Mouse (Mus musculus) gastrocnemius, postnatal 4 days (tissue): Measurements from ENCODE around the gene Pnpla5. TPM values are rescaled to one million over a fixed set of nuclear protein-coding genes. Genes with fewer than 3 reads are reported as not detected.
A peak's percentile ranks its signal among the peaks of the same experiment; 100 is the strongest.
"Not testable (repeated sequence)": the region's sequence is repeated elsewhere in the genome, so short reads cannot be mapped to it uniquely, and the experiment has no call there.

Experiments
- DNase-seq, 2 experiments: peaks; one replicate each; pipeline ENCODE4 v3.0.0; 2021 to 2022; ENCODE audit warnings: low spot score in 2 of 2, mixed read lengths in 2 of 2
- long read RNA-seq, 2 experiments: library from polyadenylated mRNA; stranded (forward); transcript quantifications; one replicate each; pipeline ENCODE4 v2.0.0; 2021
- total RNA-seq, 2 experiments: library from RNA; stranded (reverse); gene quantifications; 2 replicates each; pipeline ENCODE4 v1.2.3; 2021

The Pnpla5 gene
- not detected for total RNA-seq
- long read RNA-seq, experiment 1: 0 reads
- long read RNA-seq, experiment 2: 0 reads

DNA sequence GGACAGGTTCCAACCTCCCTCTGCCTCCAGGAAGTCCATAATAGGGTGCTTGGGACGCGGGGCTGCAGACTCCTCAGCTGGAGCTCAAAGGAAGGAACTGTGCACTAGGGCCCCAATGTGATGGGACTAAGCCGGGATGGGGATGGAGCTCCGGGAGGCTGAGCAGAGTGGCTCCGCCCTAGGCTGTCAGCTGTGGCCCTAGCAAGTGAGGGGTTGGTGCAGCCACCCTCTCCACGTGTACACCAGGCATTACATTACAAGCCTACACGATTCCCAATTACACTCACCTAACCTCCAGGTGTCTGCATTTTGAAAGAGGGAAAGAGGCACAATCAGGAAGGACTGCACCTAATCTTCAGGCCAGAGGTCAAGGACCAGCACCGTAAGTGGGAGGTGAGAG lies at the start of gene Pnpla5:
Gene Pnpla5, minus strand, starts transcription at position 101 of the 400 bp plus-strand sequence.
- DNase-seq: no peak

DNA sequence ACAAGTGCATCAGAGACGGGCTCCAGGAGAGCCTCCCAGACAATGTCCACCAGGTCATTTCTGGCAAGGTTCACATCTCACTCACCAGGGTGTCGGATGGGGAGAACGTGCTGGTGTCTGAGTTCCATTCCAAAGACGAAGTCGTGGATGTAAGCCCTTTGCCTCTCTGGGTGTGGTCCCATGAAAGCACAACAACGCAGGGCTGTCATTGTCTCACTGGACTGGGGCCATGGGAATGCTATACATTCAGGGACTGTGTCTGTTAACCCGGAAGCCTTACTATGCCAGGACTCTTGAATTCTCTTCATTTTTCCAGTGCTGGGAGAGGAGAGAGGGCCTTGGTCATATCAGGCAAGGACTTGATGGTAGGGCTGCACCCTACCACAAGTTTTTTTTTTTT lies 48.2 kb upstream of the Pnpla5 start:
- no peak for DNase-seq

DNA sequence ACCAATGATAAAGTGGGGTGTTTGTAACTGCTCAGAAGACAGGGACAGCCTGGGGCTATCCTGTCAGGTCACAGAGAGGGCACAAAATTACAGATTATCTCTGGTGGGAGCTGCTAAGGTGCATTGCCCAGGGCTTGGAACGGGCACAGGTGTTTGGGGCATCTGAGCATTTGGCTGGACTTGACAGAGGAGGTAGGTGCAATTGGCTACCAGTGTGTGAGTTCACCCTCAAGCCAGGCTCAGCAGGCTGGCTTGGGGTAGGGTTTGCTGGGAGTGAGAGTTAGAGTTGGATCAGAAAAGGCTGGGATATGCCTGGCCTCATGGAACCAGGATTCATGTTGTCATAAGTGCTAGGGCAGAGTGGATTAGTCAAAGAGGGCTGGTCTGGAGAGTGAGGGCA lies 46.5 kb upstream of the Pnpla5 start:
- DNase-seq: no peak

DNA sequence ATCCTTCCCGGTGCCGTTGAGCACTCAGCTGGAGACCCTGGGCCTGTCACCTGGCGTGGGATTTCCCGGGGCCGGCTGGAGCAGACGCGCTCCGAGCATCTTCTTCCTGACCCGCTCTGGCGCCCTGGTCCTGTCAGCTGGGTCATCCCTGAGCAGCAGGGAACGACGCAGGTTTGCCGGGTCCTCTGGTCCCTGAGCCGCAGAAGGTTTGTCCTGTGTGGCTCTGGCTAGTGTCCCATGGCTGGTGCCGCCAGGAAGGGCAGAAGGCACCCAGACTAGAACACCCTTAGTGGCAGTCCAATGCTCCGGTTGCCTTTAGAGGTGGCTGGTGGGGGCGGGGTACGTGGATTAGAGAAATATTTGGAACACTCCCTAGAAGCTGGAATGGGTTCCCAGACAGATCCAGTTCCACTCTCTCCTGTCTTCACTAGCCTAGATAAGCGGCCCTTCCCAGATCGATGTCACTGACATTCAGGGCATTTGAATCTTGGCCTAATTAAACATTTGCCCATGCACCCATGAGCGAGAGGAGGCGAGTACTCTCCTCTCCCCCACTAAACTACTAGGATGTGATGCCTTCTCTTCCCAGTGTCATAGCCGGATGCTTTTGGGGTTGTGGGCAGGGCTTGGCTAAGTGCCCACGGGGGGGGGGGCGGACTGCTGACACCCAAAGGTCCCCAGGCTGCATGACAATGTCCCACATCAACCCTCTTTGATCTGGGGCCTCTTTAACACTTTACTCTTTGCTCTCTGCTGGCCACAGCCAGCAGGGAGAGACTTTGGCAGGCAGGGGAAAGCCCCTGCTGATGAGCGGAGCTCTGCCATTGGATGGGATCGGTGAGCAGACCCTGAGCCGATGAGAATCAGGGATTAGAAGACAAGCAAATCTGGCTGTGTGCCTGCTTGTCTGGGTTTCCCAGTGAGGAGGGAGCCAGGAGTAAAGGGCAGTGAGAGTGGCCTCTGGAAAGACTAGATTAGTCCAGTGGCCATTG lies 45.5 kb upstream of the Pnpla5 start:
- DNase-seq: peak in 1 of 2 experiments; percentile 25

DNA sequence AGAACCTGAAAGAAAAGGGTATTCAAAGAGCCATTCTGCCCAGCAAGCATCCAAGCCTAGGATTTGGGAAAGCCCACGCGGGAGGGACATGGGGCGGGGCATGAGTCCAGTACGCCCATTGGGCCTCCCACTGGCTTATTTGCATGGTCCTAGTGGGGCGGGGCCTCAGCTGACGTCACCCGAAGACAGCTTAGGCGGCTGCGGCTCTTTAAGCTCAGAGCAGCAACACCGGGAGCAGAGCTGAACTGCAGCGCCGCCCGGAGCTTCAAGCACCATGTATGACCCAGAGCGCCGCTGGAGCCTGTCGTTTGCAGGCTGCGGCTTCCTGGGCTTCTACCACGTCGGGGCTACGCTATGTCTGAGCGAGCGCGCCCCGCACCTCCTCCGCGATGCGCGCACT lies 44.6 kb upstream of the Pnpla5 start, which contains the start of gene Pnpla3:
Gene Pnpla3, plus strand, starts transcription at position 238 of the 400 bp plus-strand sequence.
- DNase-seq: peak; percentile 87 to 93

DNA sequence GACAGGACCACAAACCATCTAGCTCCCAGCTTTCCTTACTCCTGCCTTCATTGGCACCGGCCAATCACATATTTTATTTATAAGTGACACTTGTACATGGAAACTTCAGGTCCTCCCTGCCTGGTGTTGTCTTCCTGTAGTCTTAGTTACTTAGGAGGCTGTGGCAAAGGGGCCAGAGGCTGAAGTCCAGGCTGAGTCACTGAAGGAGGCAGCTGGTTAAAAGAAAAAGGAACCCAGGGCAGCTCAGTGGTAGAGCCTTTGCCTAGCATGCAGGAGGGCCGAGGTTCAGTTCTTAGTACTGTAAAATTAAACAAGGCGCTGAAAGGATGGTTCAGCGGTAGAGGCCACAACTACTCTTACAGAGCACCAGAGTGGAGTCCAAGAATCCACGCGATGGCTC lies 43.8 kb upstream of the Pnpla5 start:
- no peak for DNase-seq

DNA sequence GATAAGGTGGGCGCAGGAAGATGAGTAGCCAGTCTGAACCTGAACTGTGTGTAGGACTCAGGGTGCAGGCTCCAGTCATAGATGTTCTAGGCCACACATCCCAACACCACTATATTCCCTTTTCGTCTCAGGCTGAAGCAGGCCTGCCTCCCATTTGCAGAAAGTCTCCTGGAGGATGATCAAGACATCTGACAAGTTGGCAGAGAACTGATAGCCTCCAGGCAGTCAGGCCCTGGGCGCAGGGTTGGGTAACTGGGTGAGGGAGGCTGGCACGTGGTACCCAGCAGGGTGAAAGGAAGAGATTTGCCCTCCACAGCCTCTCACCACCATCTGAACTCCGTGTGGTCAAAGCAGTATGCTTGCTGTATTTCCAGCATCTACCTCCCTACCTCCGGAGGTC lies 38.9 kb upstream of the Pnpla5 start:
- no peak for DNase-seq

DNA sequence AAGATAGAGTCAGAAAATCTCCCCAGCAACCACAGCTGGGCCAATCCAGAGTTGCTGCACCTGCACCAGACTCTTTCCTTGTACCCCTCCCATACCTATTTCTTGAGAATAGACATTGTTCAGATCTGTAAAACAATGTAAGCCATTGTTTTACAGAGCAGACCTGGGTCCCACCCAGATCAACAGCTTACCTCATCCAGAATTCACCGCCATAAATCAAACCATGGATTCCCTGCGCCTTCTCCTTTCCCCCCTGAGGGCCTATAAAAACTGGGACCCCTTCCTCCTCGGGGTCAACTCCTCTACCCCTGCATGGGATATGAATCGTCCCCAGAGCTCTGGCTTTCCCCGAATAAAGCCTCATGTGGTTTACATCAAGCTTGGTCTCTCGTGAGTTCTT lies 34.6 kb upstream of the Pnpla5 start:
- DNase-seq: not testable (repeated sequence)

DNA sequence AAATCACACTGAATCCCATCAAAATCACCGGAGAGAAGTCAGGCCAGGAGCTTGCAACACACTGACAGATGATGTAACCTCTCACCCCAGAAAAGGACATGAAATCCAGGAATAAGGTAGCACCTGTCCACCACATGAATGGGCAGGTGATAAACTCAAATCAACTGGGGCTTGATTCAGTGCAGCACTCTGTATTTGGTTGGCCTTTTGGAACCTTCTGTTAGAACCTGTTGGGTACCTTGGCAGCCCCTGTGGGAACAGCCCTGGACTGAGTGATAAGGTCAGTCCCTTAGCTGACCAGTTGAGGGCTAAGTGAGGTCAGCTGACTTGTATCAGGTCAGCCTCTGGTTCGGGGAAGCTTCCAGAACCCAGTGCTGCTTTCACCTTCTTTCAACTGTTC lies 33.2 kb upstream of the Pnpla5 start:
- DNase-seq: no peak

DNA sequence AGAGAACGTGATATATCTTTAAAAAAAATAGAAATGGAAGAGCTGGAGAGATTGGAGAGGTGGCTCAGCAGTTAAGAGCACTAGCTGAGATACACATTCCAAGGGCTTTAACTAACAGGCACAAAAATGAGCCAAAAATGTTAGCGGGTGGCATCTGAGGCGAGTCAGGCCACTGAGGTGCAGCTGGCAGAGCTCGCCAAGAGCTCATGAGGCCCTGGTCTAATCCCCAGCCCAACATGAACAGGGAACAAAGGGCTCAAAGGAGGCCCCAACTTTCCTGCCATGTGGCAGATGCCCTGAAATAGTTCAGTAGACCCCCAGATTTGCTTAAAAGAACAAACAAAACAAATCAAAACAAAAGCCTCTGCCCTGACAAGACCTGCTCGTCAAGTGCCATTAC lies 18.0 kb upstream of the Pnpla5 start:
- no peak for DNase-seq

DNA sequence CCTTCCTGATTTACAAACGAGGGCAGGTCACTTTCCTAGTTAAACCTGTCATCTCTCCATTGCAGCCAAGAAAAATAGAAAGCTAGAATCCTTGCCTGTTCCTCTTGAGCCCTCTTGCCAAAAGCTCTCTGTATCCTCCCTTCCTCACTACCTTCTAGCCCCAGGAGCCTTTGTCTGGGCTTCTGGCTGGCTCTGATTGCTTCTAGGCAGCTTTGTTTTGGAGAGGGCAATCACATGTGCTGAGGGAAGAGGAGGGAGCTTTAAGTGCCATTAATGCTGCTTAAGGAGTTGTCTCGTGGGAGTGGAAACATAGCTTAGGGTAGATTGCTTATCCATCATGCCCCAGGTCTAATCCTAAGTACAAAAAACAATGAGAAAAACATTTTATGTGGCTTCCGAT lies 17.1 kb upstream of the Pnpla5 start:
- no peak for DNase-seq

DNA sequence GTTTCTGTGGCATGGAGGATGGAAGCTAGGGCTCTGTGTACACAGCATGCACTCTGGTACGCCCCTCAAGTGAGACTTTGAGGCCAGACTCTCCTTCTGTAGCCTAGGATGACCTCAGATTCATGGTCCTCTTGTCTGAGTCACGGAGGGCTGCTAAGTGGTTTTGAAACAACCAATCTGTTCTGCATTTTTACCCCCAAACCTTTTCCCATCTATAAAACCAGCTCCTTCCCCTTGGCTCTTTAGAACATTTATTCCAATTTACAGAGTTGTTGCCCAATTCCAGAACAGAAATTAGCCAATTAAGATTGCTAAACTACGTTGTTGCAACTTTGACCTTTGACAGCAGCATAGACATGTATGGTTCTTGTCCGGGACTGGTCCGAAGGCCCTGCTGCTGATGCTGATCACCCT lies 16.6 kb upstream of the Pnpla5 start:
- no peak for DNase-seq

DNA sequence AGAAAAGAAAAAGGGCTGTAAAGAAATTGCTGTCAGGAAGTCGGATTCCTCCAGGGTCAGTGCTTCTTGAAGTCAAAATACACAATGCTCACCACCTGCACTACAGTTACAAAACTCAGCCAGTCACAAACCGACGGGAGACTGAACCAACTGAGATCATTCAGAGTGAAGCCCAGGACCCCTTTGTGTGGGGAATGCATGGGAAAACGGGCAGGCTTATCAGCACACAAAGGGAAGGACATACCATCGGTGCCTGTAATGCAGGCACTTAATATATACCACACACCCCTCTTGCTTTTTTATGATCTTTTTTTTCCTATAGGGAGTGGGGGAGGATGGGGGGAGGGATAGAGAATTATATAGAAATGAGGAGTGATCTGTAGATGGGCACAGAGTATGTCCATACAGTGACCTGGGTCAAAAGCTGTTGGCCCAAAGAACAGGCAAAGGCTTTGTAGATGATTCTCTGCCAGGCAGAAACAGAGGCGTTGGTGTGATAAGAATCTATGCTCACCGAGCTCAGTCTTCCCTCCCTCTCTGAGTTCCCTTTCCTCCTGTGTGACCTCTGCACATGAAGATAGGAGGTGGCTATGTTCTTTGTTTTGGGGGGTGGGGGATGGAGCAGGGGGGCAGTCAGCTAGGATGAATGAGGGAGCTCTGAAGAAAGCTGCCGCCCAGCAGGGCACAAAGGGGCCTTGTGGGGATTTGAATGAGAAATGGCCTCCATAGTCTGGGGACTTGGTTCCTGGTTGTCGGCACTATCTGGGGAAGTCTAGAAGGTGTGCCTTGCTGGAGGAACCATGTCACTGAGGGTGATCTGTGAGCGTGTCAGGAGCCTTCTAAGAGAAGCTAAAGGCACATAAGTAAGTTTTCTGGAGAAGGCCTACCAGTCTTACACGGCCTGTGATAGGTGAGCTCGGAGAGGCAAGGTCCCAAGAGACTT lies 13.8 kb upstream of the Pnpla5 start:
- no peak for DNase-seq

DNA sequence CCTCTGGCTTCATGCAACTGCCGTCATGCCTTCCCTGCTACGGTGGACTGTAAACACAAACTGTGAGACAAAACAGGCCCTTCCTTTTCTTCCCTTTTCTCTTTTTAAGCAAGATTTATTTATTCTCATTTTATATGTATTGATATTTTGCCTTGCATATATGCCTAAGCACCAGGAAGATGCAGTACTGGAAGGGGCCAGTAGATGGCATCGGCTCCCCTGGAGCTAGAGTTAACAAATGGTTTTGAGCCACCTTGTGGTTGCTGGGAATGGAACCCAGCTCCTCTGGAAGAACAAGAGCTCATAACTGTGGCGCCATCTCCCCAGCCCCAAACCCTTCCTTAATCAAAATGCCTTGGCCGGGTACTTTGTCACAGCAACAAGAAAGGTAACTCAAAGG lies 12.5 kb upstream of the Pnpla5 start:
- no peak for DNase-seq

DNA sequence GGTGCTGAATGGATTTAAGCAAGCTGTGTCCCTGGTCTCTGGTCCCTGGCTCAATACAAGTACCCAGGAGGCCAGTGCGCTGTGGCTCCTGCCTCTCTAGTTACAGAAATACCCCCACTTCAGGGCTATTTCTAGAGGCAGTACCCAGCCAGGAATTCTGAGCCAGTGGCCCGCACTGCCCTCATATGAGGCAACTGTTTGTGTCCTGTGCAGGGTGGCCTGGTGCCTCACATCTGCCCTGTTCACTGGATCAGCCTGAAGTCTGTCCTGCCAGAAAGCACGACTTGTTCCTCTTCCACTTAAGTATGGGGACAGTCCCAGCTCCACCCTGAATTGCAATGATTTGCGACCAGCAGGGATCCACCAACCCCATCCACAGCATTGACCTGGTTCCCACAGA lies 10.5 kb upstream of the Pnpla5 start:
- DNase-seq: no peak

DNA sequence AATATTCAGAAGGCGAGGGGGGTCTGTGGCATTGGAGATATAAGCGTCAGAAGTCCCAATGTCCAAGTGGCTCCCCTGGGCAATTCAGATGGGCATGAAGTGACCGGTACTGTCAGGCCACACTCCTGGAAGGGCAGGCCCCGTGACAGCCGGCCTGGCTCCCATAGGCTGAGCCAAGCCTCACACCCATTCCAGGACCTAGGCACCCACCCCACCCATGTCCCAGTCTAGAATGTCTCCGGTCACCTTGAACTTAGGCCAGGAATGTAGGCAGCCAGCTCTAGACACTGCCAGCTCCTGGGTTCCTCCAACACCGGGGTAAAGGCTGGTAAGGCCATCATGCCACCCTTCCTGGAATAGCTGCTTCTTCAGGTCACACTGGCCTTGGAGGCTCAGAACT lies 9.0 kb upstream of the Pnpla5 start:
- no peak for DNase-seq

DNA sequence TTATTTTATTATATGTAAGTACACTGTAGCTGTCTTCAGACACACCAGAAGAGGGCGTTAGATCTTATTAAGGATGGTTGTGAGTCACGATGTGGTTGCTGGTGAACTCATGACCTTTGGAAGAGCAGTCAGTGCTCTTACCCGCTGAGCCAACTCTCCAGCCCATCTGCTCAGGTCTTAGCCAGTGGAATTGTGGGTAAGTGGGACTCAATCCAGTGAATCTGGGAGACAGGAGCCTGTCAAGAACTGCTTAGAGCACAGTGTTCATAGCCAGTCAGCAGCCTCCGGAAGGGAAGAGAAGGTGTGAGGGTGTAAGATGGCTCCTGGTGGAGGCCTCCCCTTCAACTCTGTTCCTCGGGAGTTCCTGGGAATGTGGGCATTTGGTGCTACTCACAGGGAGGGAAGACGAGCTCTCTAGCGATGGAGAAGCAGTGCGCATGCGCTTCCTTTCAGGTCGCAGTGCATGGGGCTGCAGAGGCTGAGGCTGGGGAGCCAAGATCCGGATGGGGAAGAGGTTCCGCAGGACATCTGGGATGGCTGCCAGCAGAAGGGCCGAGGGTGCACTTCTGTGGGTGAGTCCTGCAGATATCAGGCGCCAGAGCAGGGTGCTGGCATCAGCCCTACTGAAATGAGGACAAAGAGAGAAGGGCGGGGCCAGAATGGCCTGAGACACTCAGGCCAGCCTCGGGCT lies 8.3 kb upstream of the Pnpla5 start:
- no peak for DNase-seq

DNA sequence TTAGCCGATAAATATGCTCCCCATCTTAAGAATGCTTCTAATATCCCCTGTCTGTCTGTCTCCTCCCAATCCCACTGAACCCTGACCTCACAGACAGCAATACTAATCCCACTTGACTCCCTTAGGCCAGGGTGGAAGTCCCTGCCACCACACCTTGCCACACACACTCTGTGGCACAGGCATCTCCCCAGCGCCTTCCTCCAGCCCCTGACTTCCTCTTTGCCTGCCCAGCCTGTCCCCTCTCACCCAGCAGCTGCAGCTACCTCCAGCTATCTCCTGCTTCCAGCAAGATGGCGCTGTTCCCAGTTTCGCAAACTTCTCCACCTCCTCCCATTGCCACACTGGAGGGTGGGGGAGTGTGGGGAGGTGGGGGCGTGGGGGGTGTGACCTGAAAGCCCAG lies 3.9 kb upstream of the Pnpla5 start:
- DNase-seq: no peak

DNA sequence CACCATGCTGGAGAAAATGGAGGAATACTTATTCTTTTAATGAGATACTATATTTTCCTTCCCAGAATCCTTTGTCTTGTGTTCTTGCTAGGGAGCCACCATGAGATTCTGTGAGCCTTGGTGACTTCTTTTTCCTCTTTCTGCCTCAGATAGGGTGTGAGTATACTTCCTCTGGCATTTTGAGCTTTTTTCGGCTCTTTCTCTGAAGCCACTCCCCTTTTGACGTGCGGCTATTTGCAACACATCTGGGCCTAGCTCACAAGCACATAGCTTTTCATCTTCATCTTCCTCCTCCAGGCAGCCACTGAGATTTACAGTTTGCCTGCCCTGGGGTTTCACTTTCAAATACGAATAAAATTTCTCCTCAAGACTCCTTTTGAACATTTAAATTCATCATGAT lies 3.5 kb upstream of the Pnpla5 start:
- no peak for DNase-seq

DNA sequence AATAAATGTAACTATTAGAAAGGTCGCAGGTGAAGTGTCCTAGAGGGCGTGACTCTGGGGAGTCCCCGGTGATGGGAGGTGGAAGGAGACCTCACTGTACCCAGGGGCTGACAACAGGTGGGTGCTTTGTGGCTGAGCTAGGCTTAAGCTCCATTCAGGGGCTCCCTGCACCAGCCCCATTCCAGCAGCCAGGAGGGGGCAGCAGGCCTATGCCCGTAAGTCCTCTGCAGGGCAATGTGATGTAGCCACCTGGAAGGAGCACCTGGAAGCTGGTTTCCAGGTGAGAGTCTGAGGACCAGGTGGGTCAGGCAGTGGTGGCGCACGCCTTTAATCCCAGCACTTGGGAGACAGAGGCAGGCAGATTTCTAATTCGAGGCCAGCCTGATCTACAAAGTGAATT lies 1.1 kb upstream of the Pnpla5 start:
- DNase-seq: no peak

DNA sequence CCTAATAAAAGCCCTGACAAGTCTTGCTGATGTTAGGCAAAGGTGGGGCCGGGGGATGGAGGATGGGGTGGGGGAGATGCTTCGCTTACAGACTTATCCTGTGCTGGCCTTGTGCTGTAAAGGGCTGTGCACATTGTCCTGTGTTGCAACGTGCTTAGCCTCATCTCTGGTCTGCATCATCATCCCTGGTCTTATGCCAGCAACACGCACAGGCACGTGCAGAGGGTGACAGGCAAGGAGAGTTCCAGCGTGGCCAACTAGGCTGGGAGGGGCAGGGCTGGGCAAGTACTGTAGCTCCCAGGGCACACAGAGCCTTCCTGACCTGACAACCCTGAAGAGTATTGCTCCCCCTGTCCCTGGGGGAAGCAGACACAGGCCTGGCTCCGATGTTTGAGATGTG lies 1.9 kb downstream of the Pnpla5 start:
- no peak for DNase-seq
